Mouse (Mus musculus): ENCODE data around the gene Grxcr1. TPM values are rescaled to one million over a fixed set of nuclear protein-coding genes. Genes with fewer than 3 reads are reported as not detected.

The Grxcr1 gene
- total and polyA plus RNA-seq, 3 experiments, result not detected

DNA sequence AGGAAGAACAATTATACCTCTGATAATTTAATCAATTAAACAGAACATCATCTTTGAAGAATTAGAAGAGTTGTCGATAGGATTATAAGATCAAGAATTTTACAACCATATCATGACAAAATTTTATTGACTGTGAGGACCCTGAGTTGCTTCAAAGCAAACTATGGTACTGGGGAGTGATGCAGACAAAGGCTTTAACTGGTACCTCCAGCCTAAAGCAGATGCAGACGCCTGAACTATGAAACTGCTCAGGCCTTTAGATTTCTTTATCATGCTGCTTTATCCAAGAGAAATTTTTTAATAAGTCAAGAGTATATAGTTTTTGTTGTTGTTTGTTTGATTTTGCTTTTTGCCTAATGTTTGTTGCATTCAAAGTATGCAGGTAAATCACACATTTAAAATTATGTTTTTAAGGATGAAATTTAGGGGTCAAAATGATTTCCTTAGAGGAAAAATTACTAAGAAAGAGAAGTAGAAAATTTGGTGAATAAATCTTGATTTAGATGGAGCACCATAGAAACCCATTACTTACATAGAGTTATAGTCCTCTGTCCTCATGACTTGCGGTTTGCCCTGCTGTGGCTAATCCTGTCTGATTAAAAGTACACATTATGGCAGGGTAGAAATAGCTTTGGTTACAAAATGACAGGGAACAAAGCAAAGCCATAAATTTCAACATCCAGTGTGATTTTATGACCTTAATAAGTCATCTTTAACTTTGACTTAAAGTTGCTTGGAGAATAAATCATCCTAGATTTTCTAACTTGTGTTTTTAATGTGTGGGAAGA lies 97.4 kb downstream of the Grxcr1 start:
- no peak for TF ChIP-seq USF2 (IDR thresholded peaks at IDR 0.05; ENCODE audit: borderline replicate concordance in 1 of 2, insufficient read depth in 1 of 2, low read depth in 1 of 2, low read length in 2 of 2)
- TF ChIP-seq HCFC1 (IDR thresholded peaks at IDR 0.05; ENCODE audit: low read depth, low read length), result no peak
- TF ChIP-seq ETS1 (IDR thresholded peaks at IDR 0.05; ENCODE audit: low read depth, low read length), result no peak
- TF ChIP-seq RCOR1 (IDR thresholded peaks at IDR 0.05; ENCODE audit: low read depth, low read length), result no peak
- no peak for TF ChIP-seq ZMIZ1 (IDR thresholded peaks at IDR 0.05; ENCODE audit: low read depth, low read length)
- TF ChIP-seq EP300 (IDR thresholded peaks at IDR 0.05; ENCODE audit: low read depth in 1 of 2, low read length in 2 of 2), result no peak
- TF ChIP-seq E2F4 (IDR thresholded peaks at IDR 0.05; ENCODE audit: borderline replicate concordance, low read depth, low read length), result no peak
- TF ChIP-seq MXI1 (IDR thresholded peaks at IDR 0.05; ENCODE audit: low read depth, low read length), result no peak
- TF ChIP-seq ELF1 (IDR thresholded peaks at IDR 0.05; ENCODE audit: low read depth, low read length), result no peak
- no peak for TF ChIP-seq MAZ (IDR thresholded peaks at IDR 0.05; ENCODE audit: low read depth, low read length)
- no peak for TF ChIP-seq BHLHE40 (IDR thresholded peaks at IDR 0.05; ENCODE audit: borderline replicate concordance, low read depth, low read length)
- no peak for TF ChIP-seq JUND (IDR thresholded peaks at IDR 0.05; ENCODE audit: low read depth, low read length)
- TF ChIP-seq ZNF384 (IDR thresholded peaks at IDR 0.05; ENCODE audit: low read depth, low read length), result no peak
- no peak for TF ChIP-seq NRF1 (IDR thresholded peaks at IDR 0.05; ENCODE audit: insufficient read depth, low read depth, low read length, poor library complexity, severe bottlenecking)
- TF ChIP-seq POLR2AphosphoS5 (IDR thresholded peaks at IDR 0.05; ENCODE audit: borderline replicate concordance, low read depth, low read length), result no peak
- TF ChIP-seq KAT2A (conservative IDR thresholded peaks at IDR 0.05; ENCODE audit: low read depth, low read length), result no peak
- no peak for DNase-seq (ENCODE audit: low read depth, low spot score)

DNA sequence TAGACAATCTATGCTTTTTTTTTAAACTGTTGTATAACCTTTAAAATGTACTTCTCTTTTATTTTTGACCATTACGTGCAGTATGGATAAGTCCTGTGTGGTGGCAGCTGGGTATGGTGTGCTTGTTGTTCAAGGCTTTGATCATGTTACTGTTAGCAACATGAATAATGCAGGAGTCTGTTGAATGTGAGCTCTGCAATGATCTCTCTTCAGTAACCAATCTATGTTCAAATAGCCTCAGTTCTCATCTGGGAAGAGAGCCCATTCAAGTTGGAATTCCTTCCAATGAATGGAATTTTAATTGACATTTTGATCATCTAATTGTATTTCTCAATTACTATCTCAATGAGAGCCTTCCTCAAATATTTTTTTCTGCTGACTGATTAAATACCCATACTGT lies 115.2 kb downstream of the Grxcr1 start:
- DNase-seq (ENCODE audit: low read depth, low spot score), result no peak
- Histone ChIP-seq H3K9me3 (replicated peaks; ENCODE audit: insufficient read depth, low read length) (no peaks in the 10 kb centered on the region), H3K4me3 (ENCODE audit: control insufficient read depth in 1 of 2, insufficient read depth in 1 of 2, low read depth in 2 of 2, low read length in 2 of 2) (no peak overlapping the region), H3K79me2 (ENCODE audit: control insufficient read depth, insufficient read depth, low read length, poor library complexity) (no peaks in the 10 kb centered on the region), H3K27me3 (ENCODE audit: control insufficient read depth in 1 of 2, insufficient read depth in 2 of 2, low read length in 2 of 2) (no peaks in the 10 kb centered on the region), H3K36me3 (ENCODE audit: control insufficient read depth in 1 of 2, insufficient read depth in 2 of 2, low read length in 2 of 2) (no peaks in the 10 kb centered on the region), H3K4me1 (ENCODE audit: control insufficient read depth in 1 of 2, insufficient read depth in 2 of 2, low read length in 2 of 2) (no peaks in the 10 kb centered on the region), H3K9ac (ENCODE audit: control insufficient read depth, low read depth, low read length, poor library complexity, severe bottlenecking) (no peak overlapping the region), H3K27ac (ENCODE audit: control insufficient read depth, low read depth, low read length) (no peak overlapping the region)
- no peak for TF ChIP-seq CHD1 (IDR thresholded peaks at IDR 0.05; ENCODE audit: low read depth, low read length)
- TF ChIP-seq CTCF (IDR thresholded peaks at IDR 0.05 in 2 of 3, conservative IDR thresholded peaks at IDR 0.05 in 1 of 3; ENCODE audit: control insufficient read depth in 1 of 3, insufficient read depth in 1 of 3, low read depth in 2 of 3, low read length in 3 of 3, poor library complexity in 1 of 3, severe bottlenecking in 1 of 3), result no peak
- TF ChIP-seq CHD2 (IDR thresholded peaks at IDR 0.05; ENCODE audit: low read length), result no peak
- no peak for TF ChIP-seq MEF2A (IDR thresholded peaks at IDR 0.05; ENCODE audit: extremely low read depth, insufficient replicate concordance, low read depth, low read length, poor library complexity, severe bottlenecking)
- no peak for TF ChIP-seq USF2 (IDR thresholded peaks at IDR 0.05; ENCODE audit: borderline replicate concordance in 1 of 2, insufficient read depth in 1 of 2, low read depth in 1 of 2, low read length in 2 of 2)

More for the DNA sequence above, 97.4 kb downstream of the Grxcr1 start:
- Histone ChIP-seq H3K36me3 (ENCODE audit: control insufficient read depth in 1 of 2, insufficient read depth in 2 of 2, low read length in 2 of 2) (no peaks in the 10 kb centered on the region), H3K27ac (ENCODE audit: control insufficient read depth, low read depth, low read length) (no peak overlapping the region), H3K79me2 (ENCODE audit: control insufficient read depth, insufficient read depth, low read length, poor library complexity) (no peaks in the 10 kb centered on the region), H3K9ac (ENCODE audit: control insufficient read depth, low read depth, low read length, poor library complexity, severe bottlenecking) (no peak overlapping the region), H3K9me3 (replicated peaks; ENCODE audit: insufficient read depth, low read length) (no peaks in the 10 kb centered on the region), H3K4me1 (ENCODE audit: control insufficient read depth in 1 of 2, insufficient read depth in 2 of 2, low read length in 2 of 2) (no peaks in the 10 kb centered on the region), H3K27me3 (ENCODE audit: control insufficient read depth in 1 of 2, insufficient read depth in 2 of 2, low read length in 2 of 2) (no peaks in the 10 kb centered on the region), H3K4me3 (ENCODE audit: control insufficient read depth in 1 of 2, insufficient read depth in 1 of 2, low read depth in 2 of 2, low read length in 2 of 2) (no peak overlapping the region)

Measured in MEL (cell line).